Comparison of ENCODE assay signal across 19 mouse cellular contexts in the genomic region with DNA sequence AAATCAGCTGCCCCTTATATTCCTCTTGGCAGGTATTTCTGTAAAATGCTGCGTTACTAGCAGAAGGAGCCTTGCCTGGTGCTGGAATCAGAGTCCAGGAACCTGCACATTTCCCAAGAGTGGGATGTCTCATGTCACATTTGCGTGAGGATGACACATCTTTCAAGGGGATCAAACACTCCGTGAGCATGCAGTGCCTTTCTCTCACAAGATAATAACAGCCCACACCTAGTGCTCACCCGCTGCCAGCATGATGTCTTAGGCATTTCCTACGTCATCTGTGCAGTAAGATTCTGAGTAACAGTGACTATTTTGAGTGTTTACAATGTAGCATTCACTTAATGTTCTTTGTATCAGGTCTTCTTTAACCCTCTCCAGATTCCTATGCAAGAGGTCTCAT. TPM values are rescaled to one million over a fixed set of nuclear protein-coding genes. Genes with fewer than 3 reads are reported as not detected.
"Had no signal": no experiment of that assay in that cellular context is flagged by ENCODE, and none has a peak within 500 bp of the region (broad histone marks: within the 10 kb centered on the region; RNA-seq: fewer than 3 reads in every experiment).

No protein-coding gene starts in this region.

- H3K4me3 ChIP-seq: limb, embryonic 13.5 days; liver, embryonic 13.5 days; midbrain, embryonic 12.5 days; midbrain, embryonic 15.5 days; neural tube, embryonic 12.5 days; neural tube, embryonic 15.5 days had no signal

- H3K36me3 ChIP-seq: limb, embryonic 13.5 days; liver, embryonic 13.5 days; midbrain, embryonic 12.5 days; midbrain, embryonic 15.5 days; neural tube, embryonic 12.5 days; neural tube, embryonic 15.5 days had no signal

- H3K9me3 ChIP-seq: limb, embryonic 13.5 days; liver, embryonic 13.5 days; midbrain, embryonic 12.5 days; midbrain, embryonic 15.5 days; neural tube, embryonic 12.5 days; neural tube, embryonic 15.5 days had no signal

- H3K9ac ChIP-seq: liver, embryonic 13.5 days; midbrain, embryonic 12.5 days; midbrain, embryonic 15.5 days; neural tube, embryonic 12.5 days; neural tube, embryonic 15.5 days had no signal

- H3K4me2 ChIP-seq: liver, embryonic 13.5 days; neural tube, embryonic 12.5 days; neural tube, embryonic 15.5 days had no signal

- H3K4me1 ChIP-seq: liver, embryonic 13.5 days; midbrain, embryonic 12.5 days; midbrain, embryonic 15.5 days; neural tube, embryonic 12.5 days had no signal

- DNase-seq: kidney, adult 18-20 months; kidney, adult 9 months; kidney, postnatal 14 days; kidney, postnatal 4 days; liver, embryonic 13.5 days; lung, adult 2 months; thymus, adult 2 months; thymus, postnatal 14 days; thymus, postnatal 4 days had no signal

- H3K27ac ChIP-seq: liver, embryonic 13.5 days; macrophage; midbrain, embryonic 12.5 days; midbrain, embryonic 15.5 days; neural tube, embryonic 12.5 days; neural tube, embryonic 15.5 days; stomach, postnatal 0 days had no signal

- H3K27me3 ChIP-seq: limb, embryonic 13.5 days; midbrain, embryonic 12.5 days; midbrain, embryonic 15.5 days; neural tube, embryonic 12.5 days; neural tube, embryonic 15.5 days had no signal

- ATAC-seq: intestine, embryonic 16.5 days; midbrain, embryonic 15.5 days had no signal

RNA-seq across cellular contexts. Expression of gene Klf14, which starts 22.5 kb away (rescaled TPM):
- total RNA-seq: liver, adult 2 months; megakaryocyte, adult 5-6 weeks had no signal
- polyA plus RNA-seq: liver, adult 2 months; lung, adult 2 months; macrophage had no signal
